Mouse (Mus musculus) liver, embryonic 14.5 days (tissue): Measurements from ENCODE around the gene Sdhb.

Experiments
- CTCF ChIP-seq: IDR thresholded peaks from 2 replicates; pipeline ENCODE4 v1.5.1; 2016; ENCODE audit warnings: antibody characterized with exemption, low read depth, control low read depth
- EP300 ChIP-seq: IDR thresholded peaks from 2 replicates; pipeline ENCODE4 v1.6.1; 2016; ENCODE audit warnings: antibody characterized with exemption, low read depth

- no peak for TF ChIP-seq CTCF
- no peak for TF ChIP-seq EP300
Observed at GRCm38 (mm10) chr4:140930900-140931470, 30.0 kb upstream of the Sdhb start.
